Mouse (Mus musculus): ENCODE data around the gene Ccdc146. TPM values are rescaled to one million over a fixed set of nuclear protein-coding genes. Genes with fewer than 3 reads are reported as not detected.

Gene Ccdc146
- polyA plus RNA-seq, 1 experiment = not detected

- no peak for TF ChIP-seq GATA1 (IDR thresholded peaks at IDR 0.05; ENCODE audit: low read length)
Observed at GRCm38 (mm10) chr5:21263202-21264055, 161.0 kb downstream of the Ccdc146 start.

GRCm38 (mm10) chr5:21261202-21261844 is 163.2 kb downstream of the Ccdc146 start:
- TF ChIP-seq GATA1 (IDR thresholded peaks at IDR 0.05; ENCODE audit: low read length) = no peak

- TF ChIP-seq GATA1 (IDR thresholded peaks at IDR 0.05; ENCODE audit: low read length) = no peak
Observed at GRCm38 (mm10) chr5:21260746-21261145, 163.7 kb downstream of the Ccdc146 start.

- TF ChIP-seq GATA1 (IDR thresholded peaks at IDR 0.05; ENCODE audit: low read length) = no peak
Observed at GRCm38 (mm10) chr5:21257806-21258205, 166.7 kb downstream of the Ccdc146 start.

- no peak for TF ChIP-seq GATA1 (IDR thresholded peaks at IDR 0.05; ENCODE audit: low read length)
Observed at GRCm38 (mm10) chr5:21257126-21257525, 167.4 kb downstream of the Ccdc146 start.

- no peak for TF ChIP-seq GATA1 (IDR thresholded peaks at IDR 0.05; ENCODE audit: low read length)
Observed at GRCm38 (mm10) chr5:21255551-21256132, 168.8 kb downstream of the Ccdc146 start.

- no peak for TF ChIP-seq GATA1 (IDR thresholded peaks at IDR 0.05; ENCODE audit: low read length)
Observed at GRCm38 (mm10) chr5:21254731-21255525, 169.5 kb downstream of the Ccdc146 start.

GRCm38 (mm10) chr5:21248834-21249233 is 175.6 kb downstream of the Ccdc146 start:
- peak; percentile 26 for TF ChIP-seq GATA1 (IDR thresholded peaks at IDR 0.05; ENCODE audit: low read length)

- no peak for TF ChIP-seq GATA1 (IDR thresholded peaks at IDR 0.05; ENCODE audit: low read length)
Observed at GRCm38 (mm10) chr5:21247916-21248315, 176.6 kb downstream of the Ccdc146 start.

- no peak for TF ChIP-seq GATA1 (IDR thresholded peaks at IDR 0.05; ENCODE audit: low read length)
Observed at GRCm38 (mm10) chr5:21246794-21247193, 177.7 kb downstream of the Ccdc146 start.

- no peak for TF ChIP-seq GATA1 (IDR thresholded peaks at IDR 0.05; ENCODE audit: low read length)
Observed at GRCm38 (mm10) chr5:21245241-21245640, 179.2 kb downstream of the Ccdc146 start.

- TF ChIP-seq GATA1 (IDR thresholded peaks at IDR 0.05; ENCODE audit: low read length) = no peak
Observed at GRCm38 (mm10) chr5:21244575-21244974, 179.9 kb downstream of the Ccdc146 start.

Other genes starting within 250 kb of the Ccdc146 start
- gene Gsap, start 238.4 kb downstream of the Ccdc146 start, polyA plus RNA-seq (2012) = not detected in 2 replicates
- gene Fgl2, start 52.0 kb downstream of the Ccdc146 start, polyA plus RNA-seq (2012) = 0.13 and 0.15 TPM in 2 replicates
- 3.8 and 4.0 TPM in 2 replicates for gene Fam185a, start 281 bp upstream of the Ccdc146 start, polyA plus RNA-seq (2012)
- not detected in 2 replicates for gene Lrrc17, start 118.9 kb upstream of the Ccdc146 start, polyA plus RNA-seq (2012)
- not detected in 2 replicates for gene Fbxl13, start 221.0 kb upstream of the Ccdc146 start, polyA plus RNA-seq (2012)
- gene Armc10, start 221.1 kb upstream of the Ccdc146 start, polyA plus RNA-seq (2012) = 35.6 and 40.6 TPM in 2 replicates

All from G1E-ER4 (cell line).